Mouse (Mus musculus) cerebral cortex, adult 2 months (tissue): ENCODE measurements around the gene Gm4027.

Experiments used
- WGBS: fragments of 180-500 bp; shearing (Covaris S2); methylation state at CpG from one replicate; pipeline ENCODE4 v1.1.7; 2018; 5-methylcytosine and 5-hydroxymethylcytosine counted together

Gm4027 gene

GRCm38 (mm10) chr12:87618569-87618968 is at the start of gene Gm4027:
Gene Gm4027, plus strand, starts transcription at chr12:87618869.
- 89% methylated on average over 4 of the region's 7 CpGs for WGBS

- WGBS, result 20% methylated on average over 2 of the region's 2 CpGs
Measured at GRCm38 (mm10) chr12:87601388-87601787, 17.3 kb upstream of the Gm4027 start.

GRCm38 (mm10) chr12:87602388-87602787 is 16.3 kb upstream of the Gm4027 start, which contains the start of gene Oog1:
Gene Oog1, plus strand, starts transcription at chr12:87602688.
- 67% methylated on average over 1 of the region's 2 CpGs for WGBS

- WGBS, result 85% methylated on average over 2 of the region's 2 CpGs
Measured at GRCm38 (mm10) chr12:87644520-87644919, 25.9 kb downstream of the Gm4027 start, which contains the start of gene Gm16381. Gene Gm16381, minus strand, starts transcription at chr12:87644620.

- WGBS, result 66% methylated on average over 2 of the region's 4 CpGs
Measured at GRCm38 (mm10) chr12:87652916-87653703, 34.4 kb downstream of the Gm4027 start.
